In genomic region chr5:73210127-73210970, GRCm38 (mm10) we compare ENCODE assay signal across 15 mouse cellular contexts. TPM values are rescaled to one million over a fixed set of nuclear protein-coding genes. Genes with fewer than 3 reads are reported as not detected.
DNase-seq lines count a peak whose midpoint lies in the region; ATAC-seq lines count a peak whose summit lies in the region.
"Had no signal": no experiment of that assay in that cellular context is flagged by ENCODE, and none has a peak within 500 bp of the region (broad histone marks: within the 10 kb centered on the region; RNA-seq: fewer than 3 reads in every experiment).

No protein-coding gene starts in this region.

- DNase-seq in forebrain, embryonic 11.5 days (ENCODE audit: low spot score), result no peak
- peak; percentile 28 for DNase-seq in left cerebral cortex, postnatal 4 days
- no peak for DNase-seq in left cerebral cortex, postnatal 36 days (ENCODE audit: low spot score in 2 of 2)
- DNase-seq in ES-CJ7 (ENCODE audit: low read depth, low spot score), result peak; percentile 60
- no peak for DNase-seq in ovary, adult 18-20 months (ENCODE audit: low spot score)
- DNase-seq in adrenal gland, postnatal 36 days, result no peak
- DNase-seq: cerebellum, postnatal 25 days; heart, adult 2 months; heart, postnatal 14 days; kidney, adult 9 months; lung, embryonic 14.5 days; right cerebral cortex, adult 18-20 months had no signal

- H3K36me3 ChIP-seq in forebrain, embryonic 13.5 days (ENCODE audit: poor library complexity, severe bottlenecking), result peaks cover 24% of the 10 kb centered on the region
- no peaks in the 10 kb centered on the region; the same call in 1 of the 2 replicates for H3K36me3 ChIP-seq in forebrain, embryonic 11.5 days (ENCODE audit: control insufficient read depth, insufficient read depth, low read length)
- H3K36me3 ChIP-seq: hindbrain, embryonic 15.5 days had no signal

- H3K4me2 ChIP-seq in forebrain, embryonic 13.5 days, result no peak overlapping the region
- H3K4me2 ChIP-seq in forebrain, embryonic 11.5 days (ENCODE audit: low read depth, low read length, severe bottlenecking), result no peak overlapping the region
- H3K4me2 ChIP-seq: hindbrain, embryonic 15.5 days; lung, embryonic 14.5 days had no signal

- no peak overlapping the region for H3K9ac ChIP-seq in forebrain, embryonic 13.5 days
- H3K9ac ChIP-seq in forebrain, embryonic 11.5 days (ENCODE audit: low read length), result no peak overlapping the region
- H3K9ac ChIP-seq: hindbrain, embryonic 15.5 days; lung, embryonic 14.5 days had no signal

- no peaks in the 10 kb centered on the region for H3K27me3 ChIP-seq in forebrain, embryonic 13.5 days
- no peaks in the 10 kb centered on the region for H3K27me3 ChIP-seq in forebrain, embryonic 11.5 days (ENCODE audit: control insufficient read depth, insufficient read depth, low read length)
- H3K27me3 ChIP-seq: hindbrain, embryonic 15.5 days had no signal

- H3K4me1 ChIP-seq in forebrain, embryonic 13.5 days, result peaks cover 22% of the 10 kb centered on the region
- no peaks in the 10 kb centered on the region; the same call in 1 of the 2 replicates for H3K4me1 ChIP-seq in forebrain, embryonic 11.5 days (replicated peaks; ENCODE audit: control insufficient read depth, insufficient read depth, low read length)

- peak overlapping the region; percentile 31; the same call in 1 of the 2 replicates for H3K27ac ChIP-seq in forebrain, embryonic 13.5 days
- H3K27ac ChIP-seq in forebrain, embryonic 11.5 days (ENCODE audit: low read depth, low read length), result no peak overlapping the region
- H3K27ac ChIP-seq: heart, adult 2 months; hindbrain, embryonic 15.5 days had no signal

- ATAC-seq in forebrain, embryonic 13.5 days, result no peak
- no peak for ATAC-seq in forebrain, embryonic 11.5 days (replicated peaks; ENCODE audit: low FRiP score)
- peak; percentile 48 for ATAC-seq in granulocyte monocyte progenitor cell, adult 5-6 weeks (replicated peaks; ENCODE audit: poor library complexity, severe bottlenecking)

- WGBS in forebrain, embryonic 13.5 days, result 86% methylated on average over 22 of the region's 22 CpGs
- WGBS in forebrain, embryonic 11.5 days, result 89% methylated on average over 22 of the region's 22 CpGs

- H3K4me3 ChIP-seq in forebrain, embryonic 13.5 days, result no peak overlapping the region
- no peak overlapping the region for H3K4me3 ChIP-seq in forebrain, embryonic 11.5 days (ENCODE audit: low read depth, low read length)
- H3K4me3 ChIP-seq: heart, adult 2 months; hindbrain, embryonic 15.5 days had no signal

- intact Hi-C loops in left cerebral cortex, postnatal 4 days (cut with DNase I), result no loop called here
- intact Hi-C loops in left cerebral cortex, postnatal 36 days (cut with DNase I), result no loop called here

- H3K9me3 ChIP-seq in forebrain, embryonic 13.5 days (replicated peaks), result no peaks in the 10 kb centered on the region
- H3K9me3 ChIP-seq in forebrain, embryonic 11.5 days (ENCODE audit: control insufficient read depth, low read length), result no peaks in the 10 kb centered on the region
- H3K9me3 ChIP-seq: hindbrain, embryonic 15.5 days had no signal

RNA-seq across cellular contexts. Expression of gene Fryl, which starts 46.1 kb away (rescaled TPM):
- 46.1 and 46.7 TPM in 2 replicates for polyA plus RNA-seq in forebrain, embryonic 13.5 days (2015; fragmentation: Nextera tagmentation; extraction: Ambion mirVana)
- 48.0 and 49.6 TPM in 2 replicates for polyA plus RNA-seq in forebrain, embryonic 11.5 days (2014; fragmentation: Nextera tagmentation; extraction: Ambion mirVana)
- total RNA-seq in left cerebral cortex, postnatal 4 days (2021), result 10 to 100 TPM; 69.6 to 81.4 TPM
- 10 to 100 TPM; 48.6 to 80.3 TPM for total RNA-seq in left cerebral cortex, postnatal 36 days (2021)
- 64.8 and 74.0 TPM in 2 replicates for total RNA-seq in granulocyte monocyte progenitor cell, adult 5-6 weeks (2014; fragmentation: Nextera tagmentation)
- total RNA-seq in granulocyte monocyte progenitor cell, adult 5-6 weeks (2017), result 75.9 and 87.8 TPM in 2 replicates
- 10 to 100 TPM; 44.1 to 45.3 TPM for total RNA-seq in adrenal gland, postnatal 36 days (2021)

Comparison
In these comparisons a context has a peak if more than half of its experiments do, and no peak if none do; other contexts are left out.
1. DNase-seq: peak in left cerebral cortex, postnatal 4 days (single experiment) and ES-CJ7 (single experiment); none in forebrain, embryonic 11.5 days (single experiment), left cerebral cortex, postnatal 36 days (0 of 2), ovary, adult 18-20 months (single experiment) and adrenal gland, postnatal 36 days (0 of 2).